Mouse (Mus musculus): ENCODE results near the gene Slc4a5. TPM values are rescaled to one million over a fixed set of nuclear protein-coding genes. Genes with fewer than 3 reads are reported as not detected.

The Slc4a5 gene
- total RNA-seq, 2 experiments from 2014 or later = 0.07 TPM; not detected in 1

DNA sequence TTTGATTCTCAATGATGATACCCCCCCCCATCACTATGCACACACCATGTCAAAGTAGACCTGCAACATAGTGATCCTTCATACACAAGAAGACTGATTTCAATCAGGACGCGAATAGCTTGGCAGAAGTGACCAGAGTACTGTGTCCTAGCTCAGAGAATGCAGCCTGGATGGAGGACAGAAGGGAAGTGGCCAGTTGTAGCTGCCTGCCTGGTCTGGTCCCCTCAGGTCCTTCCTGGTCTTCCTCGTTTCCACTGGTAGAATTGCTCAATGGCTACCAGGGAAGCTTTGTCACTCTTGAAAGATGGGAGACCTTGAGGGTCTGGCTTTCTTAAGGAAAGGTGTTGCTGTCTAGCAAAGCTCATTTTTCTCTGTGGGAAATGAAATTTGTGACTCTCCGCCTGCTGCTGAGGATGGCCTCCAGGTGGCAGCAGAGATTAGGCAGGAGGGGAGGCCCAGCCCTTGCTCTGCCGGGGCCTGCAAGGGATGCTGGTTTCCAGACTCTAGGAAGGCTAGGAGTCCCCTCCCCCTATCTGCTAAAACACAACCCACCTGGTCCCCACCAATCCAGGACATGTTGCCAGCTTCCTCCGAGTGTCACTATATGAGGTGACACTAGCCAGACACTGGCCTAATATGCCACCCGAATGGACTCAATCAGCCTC is 4.5 kb upstream of the Slc4a5 start:
- peak; percentile 73 to 75 for DNase-seq (ENCODE audit: low spot score in 2 of 2)

DNA sequence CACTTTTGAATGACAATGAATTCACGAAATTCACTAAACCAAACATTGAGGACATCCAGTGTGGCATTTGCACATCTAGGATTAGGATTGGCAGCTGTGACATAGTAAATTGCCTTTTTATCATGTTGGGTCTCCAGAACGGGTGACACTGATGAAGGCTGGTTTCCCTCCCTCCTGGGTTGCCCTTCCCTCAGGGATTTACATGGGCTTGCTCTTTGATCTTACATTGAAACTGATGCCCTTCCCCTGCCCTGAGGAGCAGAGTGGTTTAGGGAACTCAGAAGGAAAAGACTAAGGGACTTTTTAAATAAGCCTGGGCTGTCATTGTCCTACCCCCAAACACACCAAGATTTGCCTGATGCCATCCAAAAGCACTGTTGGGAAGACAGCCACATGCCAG is 11.9 kb downstream of the Slc4a5 start:
- no peak for DNase-seq (ENCODE audit: low spot score in 2 of 2)

DNA sequence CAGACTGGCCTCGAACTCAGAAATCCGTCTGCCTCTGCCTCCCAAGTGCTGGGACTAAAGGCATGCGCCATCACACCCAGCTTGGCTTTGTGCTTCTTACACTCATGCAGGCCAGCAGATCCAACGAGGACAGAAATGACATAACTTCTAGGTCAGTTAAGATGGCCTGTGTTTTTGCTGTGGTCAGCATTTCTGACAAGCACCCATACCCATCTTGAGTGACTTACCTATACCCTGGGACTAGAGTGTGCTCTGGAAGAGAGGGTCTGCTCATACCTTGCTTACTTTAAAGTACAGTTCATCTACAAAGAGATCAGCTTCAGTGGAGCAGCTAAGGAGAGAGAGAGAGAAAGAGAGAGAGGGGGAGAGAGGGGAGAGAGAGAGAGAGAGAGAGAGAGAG is 13.7 kb downstream of the Slc4a5 start:
- DNase-seq (ENCODE audit: low spot score in 2 of 2) = no peak

DNA sequence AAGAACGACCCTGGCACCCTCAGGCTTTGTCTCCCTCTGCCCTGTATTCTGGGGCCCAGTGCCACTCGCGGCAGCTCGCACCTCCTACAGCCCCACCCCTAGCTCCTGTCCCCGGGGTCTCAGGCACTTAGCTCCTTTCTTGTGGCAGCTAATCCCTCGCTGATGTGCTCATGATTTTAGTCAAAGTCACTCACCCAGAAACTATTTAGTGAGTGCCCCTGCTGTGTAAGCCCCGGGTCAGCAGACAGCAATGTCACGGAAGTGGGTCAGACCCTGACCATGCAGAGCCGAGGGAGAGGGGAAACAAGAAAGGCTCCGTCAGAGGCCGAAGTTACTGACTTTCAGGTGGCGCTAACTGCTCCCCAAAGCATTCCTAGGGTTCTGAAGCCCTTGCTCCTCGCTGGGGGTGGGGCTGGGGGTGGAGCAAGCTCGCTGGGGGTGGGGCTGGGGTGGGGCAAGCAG is 14.7 kb downstream of the Slc4a5 start:
- no peak for DNase-seq (ENCODE audit: low spot score in 2 of 2)

DNA sequence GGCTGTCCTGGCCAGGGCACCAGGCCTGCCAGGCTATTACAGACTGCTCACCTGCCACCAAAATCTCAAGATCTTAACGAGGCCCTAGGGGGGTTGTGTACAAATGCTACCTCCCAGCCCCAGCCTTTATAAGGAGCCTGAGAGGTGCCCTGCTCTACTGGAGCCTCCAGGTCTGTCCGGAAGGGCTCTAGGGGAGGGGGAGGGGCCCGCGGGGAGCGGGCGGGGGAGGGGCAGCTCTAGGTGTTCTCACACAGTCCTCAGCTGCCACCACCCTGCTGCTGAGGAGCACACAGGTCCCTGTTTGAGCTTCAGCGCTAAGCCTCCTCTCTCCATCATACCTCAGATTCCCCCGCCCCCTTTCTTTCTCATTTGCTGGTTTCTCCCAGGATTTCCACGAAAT is 17.5 kb downstream of the Slc4a5 start:
- DNase-seq (ENCODE audit: low spot score in 2 of 2) = no peak

DNA sequence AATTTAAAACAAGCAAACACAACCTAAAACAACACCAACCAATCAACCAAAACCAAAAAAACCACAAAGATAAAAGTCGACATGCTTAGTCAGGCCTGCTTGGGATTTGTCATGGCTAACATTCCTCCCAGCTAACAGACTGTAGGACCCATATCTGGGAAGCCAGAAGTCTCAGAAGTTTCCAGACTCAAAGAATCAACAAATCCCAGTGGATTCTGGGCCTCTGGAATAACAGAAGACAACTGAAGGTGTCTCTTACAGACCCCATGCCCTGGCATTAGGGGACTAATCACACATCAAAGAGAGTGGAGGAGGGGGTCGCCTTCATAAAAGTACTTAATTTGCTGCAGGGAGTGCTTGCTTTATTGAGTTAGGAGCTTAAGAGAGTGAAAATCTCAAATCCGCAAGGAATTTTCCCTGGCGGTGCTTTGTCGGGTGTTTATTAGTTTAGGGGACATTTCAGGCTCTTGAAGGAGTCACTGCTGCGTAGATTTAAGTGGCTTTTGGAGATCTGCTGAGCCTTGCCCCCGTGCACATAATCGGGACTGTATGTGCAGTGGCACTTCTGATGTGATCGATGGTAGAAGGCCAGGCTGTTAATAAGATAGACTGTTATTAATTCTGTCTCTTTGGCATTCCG is 24.9 kb downstream of the Slc4a5 start:
- no peak for DNase-seq (ENCODE audit: low spot score in 2 of 2)

DNA sequence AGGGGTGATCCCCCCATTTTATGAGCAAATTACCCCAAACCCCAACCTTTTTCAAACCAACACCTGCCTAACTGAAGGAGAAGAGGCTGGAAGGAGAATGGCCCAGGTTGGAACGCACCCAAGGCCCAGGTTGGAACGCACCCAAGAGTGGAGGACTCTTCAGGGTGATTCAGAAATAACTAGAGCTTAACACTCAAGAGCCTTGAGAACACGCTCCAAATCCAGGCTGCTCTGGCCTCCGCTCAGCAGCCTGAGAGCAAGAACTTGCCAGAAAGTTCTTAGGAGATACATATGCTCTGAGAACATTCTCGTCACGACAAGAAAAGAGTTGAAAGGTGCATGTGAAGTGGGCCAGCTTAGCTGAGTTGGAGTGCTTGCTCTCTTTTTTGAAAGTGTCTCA is 25.5 kb downstream of the Slc4a5 start:
- peak; percentile 65 to 74 for DNase-seq (ENCODE audit: low spot score in 2 of 2)

DNA sequence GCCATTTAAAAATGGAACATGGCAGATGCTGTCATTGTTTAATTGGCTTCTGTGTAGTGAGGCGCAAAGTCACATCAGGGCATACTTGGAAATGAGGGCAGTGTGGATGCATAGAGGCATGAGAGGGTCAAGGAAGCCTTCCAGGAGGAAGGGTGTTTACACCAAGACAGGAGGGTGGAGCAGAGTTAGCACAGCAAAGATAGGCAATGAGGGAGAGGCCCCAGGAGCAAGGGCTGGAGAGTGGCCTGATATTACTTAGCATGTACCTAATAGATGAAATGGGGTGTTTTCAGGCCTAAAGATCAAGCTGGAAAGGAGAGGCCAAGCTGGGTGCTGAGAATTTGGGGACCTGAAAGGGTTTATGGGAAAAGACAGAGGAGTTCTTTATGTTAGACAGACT is 26.4 kb downstream of the Slc4a5 start:
- DNase-seq (ENCODE audit: low spot score in 2 of 2) = no peak

DNA sequence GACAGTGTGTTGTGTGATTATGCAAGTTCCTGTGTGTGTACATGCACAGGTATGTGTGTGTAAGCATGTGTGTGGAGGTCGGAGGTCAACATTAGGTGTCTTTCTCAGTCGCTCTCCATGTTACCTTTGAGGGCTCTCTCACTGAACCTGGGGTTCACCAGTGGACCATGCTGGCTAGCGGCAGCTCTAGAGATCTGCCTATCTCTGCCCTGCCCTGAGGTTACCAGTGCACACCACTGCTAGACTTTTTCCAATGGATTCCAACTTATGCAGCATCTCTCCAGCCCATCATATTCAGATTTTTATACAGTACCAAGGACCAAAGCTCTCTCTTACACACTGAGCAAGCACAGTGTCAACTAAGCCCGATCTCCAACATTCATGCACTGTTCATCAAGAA is 27.1 kb downstream of the Slc4a5 start:
- no peak for DNase-seq (ENCODE audit: low spot score in 2 of 2)

DNA sequence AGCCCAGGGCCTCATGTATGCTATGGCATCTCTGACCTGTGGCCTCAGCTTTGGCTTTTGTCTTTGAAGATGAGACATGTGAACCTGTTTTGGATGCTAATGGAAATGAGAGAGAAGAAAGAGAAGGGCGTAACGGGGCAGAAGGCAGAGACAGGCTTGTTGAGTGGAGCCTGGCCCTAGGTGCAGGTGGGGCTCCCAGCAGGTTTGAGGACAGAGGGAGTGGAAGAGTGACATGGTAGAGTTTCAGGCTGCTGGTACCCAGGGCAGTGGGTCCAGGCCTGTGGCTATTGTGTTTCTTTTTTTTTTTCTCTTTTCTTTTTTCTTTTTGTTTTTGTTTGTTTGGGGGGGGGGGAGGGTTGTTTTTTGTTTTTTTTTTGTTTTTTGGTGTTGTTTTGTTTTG is 27.5 kb downstream of the Slc4a5 start:
- no peak for DNase-seq (ENCODE audit: low spot score in 2 of 2)

DNA sequence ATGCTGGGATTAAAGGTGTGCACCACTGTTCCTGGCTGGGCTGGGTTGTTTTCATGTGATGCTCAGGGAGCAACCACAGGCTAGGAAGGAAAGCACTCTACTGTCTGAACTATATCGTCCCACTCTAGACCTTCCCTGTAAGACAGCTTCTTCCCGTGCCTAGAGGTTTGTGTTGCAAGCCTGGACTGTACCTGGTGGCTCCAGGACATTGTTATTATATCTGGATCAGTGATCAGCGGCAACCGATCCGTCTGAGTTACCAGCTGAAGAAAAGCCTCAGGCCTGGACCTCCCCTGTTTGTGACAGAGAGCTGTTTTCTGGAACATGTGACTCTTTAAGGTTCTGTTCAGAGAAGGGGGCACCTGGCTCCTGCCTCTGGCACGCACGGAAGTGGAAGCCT is 34.6 kb downstream of the Slc4a5 start:
- no peak for DNase-seq (ENCODE audit: low spot score in 2 of 2)

DNA sequence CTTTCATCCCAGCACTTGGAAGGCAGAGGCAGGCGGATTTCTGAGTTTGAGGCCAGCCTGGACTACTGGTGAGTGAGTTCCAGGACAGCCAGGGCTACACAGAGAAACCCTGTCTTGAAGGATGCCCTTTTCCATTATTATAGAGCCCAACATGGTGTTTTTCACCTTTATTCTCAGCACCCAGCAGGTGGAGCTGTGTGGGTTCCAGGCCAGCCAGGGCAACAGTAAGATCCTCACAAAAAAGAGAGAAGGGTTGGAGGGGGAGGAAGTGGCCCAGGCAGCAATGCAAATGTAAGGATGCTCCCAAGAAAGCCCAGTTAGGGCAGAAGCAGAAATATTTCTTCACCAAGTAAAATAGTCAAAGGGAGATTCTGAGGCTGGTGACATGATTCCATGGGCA is 44.9 kb downstream of the Slc4a5 start:
- DNase-seq (ENCODE audit: low spot score in 2 of 2) = no peak

DNA sequence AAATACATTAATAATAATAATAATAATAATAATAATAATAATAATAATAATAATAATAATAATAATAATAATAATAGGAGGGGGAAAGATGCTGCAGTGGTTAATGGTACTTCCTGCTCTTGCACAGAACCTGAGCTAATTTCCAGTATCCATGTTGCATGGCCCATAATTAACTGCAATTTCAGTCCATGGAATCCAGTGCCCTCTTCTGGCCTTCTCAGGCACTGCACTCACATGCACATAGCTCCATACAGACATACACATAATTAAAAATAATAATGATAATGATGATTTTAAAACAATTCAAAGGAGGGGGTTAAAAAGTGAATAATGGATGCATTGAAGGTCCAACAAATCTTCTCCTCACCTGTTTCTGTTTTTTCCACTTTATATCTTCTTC is 45.6 kb downstream of the Slc4a5 start:
- no peak for DNase-seq (ENCODE audit: low spot score in 2 of 2)

DNA sequence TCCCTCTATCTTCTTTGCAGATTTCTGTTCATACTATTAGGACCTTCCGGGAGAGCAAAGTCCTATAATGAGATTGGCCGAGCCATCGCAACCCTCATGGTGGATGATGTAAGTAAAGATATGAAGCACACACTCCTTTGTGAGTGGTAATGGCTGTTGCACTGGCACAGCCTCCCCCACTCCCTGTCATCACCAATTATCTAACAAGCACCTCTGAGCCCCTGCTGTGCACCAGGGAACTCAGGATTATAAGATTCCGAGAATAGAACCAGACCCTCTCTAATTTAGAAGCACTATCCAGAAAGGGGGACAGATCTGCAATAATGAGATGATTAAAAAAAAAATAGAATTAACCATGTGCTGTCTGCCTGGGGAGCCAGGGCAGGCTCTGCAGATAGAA is 46.0 kb downstream of the Slc4a5 start:
- DNase-seq (ENCODE audit: low spot score in 2 of 2) = no peak

DNA sequence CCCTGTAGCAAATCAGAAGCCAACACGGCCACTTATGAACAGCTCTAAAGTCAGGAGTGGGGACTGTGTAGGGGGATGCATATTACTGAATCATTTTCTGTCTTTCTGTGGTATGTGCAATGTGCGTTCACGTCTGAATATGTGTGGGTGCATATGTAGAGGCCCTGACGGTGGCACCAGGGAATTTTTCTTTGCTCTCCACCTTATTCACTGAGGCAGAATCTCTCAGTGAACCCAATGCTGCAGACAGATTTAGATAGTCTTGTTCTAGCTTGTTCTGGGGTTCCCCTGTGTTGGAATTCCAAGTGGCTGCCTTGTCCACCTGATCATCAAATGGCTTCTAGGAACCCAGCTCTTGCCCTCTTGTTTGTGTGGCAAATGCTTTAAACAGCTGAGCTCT is 48.0 kb downstream of the Slc4a5 start:
- DNase-seq (ENCODE audit: low spot score in 2 of 2) = no peak

DNA sequence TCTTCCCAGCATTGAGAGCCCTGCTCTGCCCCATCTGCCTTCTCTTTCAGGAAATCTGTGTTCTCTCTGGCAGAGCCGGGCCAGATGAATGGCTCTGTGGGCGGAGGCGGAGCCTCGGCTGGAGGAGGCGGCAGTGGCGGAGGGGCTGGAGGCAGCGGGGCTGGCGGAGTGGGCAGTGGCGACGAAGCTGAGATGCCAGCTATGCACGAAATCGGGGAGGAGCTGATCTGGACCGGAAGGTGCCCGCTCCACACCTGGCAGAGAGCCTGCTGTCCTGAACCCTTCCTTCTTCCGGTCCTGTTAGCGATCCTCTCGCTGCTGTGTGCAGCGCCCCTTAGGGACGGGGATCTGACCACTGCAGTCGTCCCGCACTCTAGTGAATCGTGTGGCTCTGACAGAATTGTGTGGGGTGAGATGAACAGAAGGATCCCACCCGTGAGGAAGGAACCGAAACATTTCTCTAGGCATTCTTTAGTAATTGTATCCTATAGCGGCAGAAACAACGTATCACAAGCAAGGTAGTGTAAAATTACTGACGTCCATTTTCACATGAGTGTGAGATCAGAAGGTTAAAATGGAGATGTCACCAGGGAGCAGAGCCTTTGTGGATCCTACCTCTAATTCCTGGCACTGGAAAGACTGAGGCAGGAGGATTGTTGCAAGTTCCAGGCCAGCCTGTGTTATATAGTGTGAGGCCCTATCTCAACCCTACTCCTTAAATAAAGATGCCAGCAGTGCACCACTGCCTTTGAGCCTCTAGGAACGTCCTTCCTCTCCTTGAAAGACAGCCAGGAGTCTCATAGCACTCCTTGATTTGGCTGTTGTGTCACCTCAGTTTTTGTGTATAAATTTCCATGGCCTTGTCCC is 48.7 kb downstream of the Slc4a5 start:
- peak; percentile 73 to 78 for DNase-seq (ENCODE audit: low spot score in 2 of 2)

DNA sequence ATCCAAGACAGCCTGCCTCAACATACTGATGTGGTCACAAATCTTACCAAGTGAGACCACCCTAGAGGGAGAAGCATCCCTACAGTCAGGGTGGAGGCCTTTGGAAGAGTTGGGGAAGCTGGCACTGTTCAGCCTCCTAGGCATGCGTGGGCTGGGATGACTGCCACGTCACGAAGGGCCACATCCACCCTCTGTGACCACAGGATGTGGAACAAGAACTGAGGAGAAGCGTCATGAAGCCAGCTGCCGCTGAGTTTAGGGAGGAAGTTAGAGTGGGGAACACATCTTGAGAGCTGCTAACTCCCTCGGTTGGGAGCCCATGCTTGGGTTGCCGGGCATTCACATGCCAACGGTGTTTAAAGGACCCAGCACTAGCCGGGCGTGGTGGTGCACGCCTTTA is 54.1 kb downstream of the Slc4a5 start:
- DNase-seq (ENCODE audit: low spot score in 2 of 2) = no peak

DNA sequence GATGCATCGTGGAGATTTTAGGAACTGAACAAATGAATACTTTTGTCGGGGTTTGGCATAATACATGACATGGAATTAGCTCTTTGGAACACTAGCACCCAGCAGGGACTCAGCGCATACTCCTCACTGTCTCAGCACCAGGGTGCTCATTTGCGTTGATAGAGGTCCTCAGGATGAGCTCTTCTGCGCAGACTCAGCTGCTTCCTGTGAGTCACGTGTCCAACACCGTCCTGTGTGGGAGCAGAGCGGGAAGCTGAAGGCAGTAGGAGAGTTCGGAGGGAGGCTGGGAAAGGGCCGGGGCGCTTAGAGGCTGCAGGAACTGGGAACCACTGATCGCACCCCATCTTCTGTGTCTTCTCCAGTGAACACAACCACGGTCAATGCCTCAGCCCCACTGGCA is 57.5 kb downstream of the Slc4a5 start:
- no peak for DNase-seq (ENCODE audit: low spot score in 2 of 2)

DNA sequence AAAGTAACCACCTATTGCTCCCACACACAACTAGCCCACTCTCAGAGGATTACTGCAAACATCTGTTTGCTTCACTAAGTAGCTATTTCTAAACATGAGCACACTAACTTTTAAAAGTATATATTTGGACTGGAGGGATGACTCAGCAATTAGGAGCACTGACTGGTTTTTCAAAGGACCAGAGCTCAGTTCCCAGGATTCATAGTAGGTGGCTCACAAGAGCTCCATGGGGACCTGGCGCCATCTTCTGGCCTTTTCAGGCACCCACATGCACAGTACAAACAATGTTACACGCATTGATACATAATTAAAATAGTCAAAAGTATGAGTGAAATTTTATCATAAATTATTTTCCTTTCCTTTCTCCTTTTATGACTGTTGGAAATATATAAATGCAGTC is 59.3 kb downstream of the Slc4a5 start:
- DNase-seq (ENCODE audit: low spot score in 2 of 2) = peak in 1 of 2 experiments; percentile 18

DNA sequence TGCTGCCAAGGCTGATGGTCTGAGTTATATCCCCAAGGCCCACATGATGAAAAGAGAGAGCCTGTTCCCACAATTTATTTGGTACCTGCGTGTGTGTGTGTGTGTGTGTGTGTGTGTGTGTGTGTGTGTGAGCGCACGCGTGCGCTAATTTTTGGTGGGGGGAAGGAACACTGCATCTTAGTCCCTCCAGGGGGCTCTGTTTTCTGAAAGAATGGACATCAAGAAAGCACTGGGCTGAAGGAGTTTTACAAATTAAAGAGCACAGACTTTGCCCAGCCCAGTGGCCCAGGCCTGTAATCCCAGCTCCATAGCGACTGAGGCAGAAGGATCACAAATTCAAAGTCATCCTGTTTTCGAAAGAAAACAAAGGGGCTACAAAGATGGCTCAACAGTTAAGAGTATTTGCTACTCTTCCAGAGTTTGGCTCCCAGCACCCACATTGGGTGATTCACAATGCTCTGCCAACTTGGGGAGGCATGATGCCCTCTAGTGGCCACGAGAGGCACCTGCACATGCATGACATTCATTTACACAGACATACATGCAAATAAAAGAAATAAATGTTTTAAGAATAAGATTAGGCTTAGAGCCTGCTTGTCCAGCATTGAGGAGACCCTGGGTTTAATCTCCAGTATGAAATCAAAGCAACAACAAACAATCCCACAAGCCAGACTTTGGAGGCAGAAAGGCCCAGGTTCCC is 60.8 kb downstream of the Slc4a5 start:
- no peak for DNase-seq (ENCODE audit: low spot score in 2 of 2)

DNA sequence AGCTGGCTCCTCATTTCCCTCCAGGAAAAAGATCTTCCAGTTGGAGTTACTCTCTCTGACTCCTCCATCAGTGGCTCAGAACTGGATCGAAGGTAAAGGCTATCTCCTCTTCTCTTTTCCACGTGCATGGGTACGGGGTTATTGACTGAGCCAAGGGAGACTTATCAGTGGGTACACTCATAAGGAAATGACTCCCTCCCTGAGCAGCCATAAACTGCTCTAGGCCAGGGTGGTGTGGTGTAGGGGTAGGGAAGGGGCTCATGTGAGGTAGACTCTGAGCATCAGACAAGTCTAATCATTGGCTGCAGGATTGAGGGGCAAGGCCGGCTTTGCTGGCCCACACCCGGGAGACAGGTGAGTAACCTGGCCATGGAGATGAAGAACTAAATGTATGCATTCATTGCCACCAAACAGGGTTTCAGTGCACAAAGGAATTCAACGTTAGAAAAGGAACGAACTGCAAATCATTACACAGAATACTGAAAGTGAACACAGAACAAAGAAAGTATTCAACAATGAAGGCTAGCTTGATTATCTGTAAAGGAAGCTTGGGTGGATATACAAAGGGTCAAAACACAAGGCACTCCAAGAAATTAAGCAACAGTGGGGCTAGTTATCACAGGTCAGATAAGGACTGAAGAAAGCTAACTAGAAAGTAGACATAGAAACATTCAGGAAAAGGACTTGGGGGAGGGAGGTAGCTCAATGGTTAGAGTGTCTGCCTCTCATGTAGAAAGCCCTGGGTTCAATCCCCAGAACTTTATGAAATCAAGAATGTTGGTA is 81.0 kb downstream of the Slc4a5 start:
- DNase-seq (ENCODE audit: low spot score in 2 of 2) = no peak

All from adrenal gland, adult 18-20 months (tissue).